Mouse (Mus musculus): ENCODE measurements around the gene Fam216a. TPM values are rescaled to one million over a fixed set of nuclear protein-coding genes. Genes with fewer than 3 reads are reported as not detected.

Fam216a gene
- polyA plus RNA-seq, 1 experiment = 7.4 TPM

DNA sequence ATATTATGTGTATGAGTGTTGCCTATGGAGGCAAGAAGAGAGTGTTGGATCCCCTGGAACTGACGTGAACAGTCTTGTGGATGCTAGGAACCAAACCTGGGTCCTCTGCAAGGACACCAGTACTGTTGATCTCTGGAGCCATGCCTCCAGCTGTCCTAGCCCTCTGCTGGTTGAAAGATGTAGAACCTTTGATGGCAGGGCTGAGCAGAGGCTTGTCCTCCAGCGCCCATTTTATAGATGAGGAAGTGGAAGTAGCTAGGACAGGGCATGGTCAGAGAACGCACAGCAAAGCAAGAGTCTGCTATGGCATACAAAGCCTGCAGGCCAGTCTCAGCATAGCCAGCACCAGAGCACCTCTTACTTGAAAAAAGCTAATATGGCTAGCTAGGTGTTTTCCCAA, 54.1 kb downstream of the Fam216a start:
- 25% methylated on average over 3 of the region's 3 CpGs for WGBS
- DNase-seq (ENCODE audit: low read depth in 1 of 2, low spot score in 2 of 2) = peak; percentile 72 to 75

DNA sequence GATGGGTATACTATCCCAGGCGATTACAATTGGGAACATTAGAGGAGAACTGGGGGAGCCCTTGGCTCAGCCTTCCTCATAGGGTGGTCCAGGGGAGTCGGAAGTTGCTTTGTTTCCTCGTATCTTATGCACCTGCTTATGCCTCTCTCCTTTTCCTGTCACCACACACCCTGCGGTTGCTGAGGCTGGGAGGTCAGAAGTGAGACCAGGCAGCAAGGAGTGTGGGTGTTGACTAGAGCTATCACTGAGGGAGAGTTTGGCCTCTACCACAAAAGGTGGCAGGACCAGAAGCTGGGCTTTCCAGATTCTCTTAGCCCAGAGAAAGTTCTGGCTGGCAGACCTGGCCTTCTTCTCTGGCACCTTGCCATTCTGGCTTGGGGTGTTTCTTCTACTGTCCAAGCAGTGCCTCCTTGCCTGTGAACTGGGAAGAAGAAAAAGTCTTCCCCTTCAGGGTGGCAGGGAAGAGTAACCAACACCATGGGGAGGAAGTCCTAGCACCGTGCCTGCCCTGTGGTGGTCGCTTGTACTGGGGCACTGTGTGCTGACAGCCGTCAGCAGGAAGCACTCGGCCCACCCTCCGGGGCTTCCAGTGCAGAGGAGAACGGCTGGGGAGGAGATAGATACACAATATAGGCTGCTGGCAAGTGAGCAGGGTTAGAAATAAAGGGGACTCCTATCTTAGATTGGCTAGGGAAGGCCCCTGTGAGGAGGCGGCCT, 54.7 kb downstream of the Fam216a start:
- DNase-seq (ENCODE audit: low read depth in 1 of 2, low spot score in 2 of 2) = peak in 1 of 2 experiments; percentile 18
- peak overlapping the region; percentile 46 for H3K27ac ChIP-seq (ENCODE audit: insufficient read depth, low read length)
- TF ChIP-seq CTCF (IDR thresholded peaks at IDR 0.05; ENCODE audit: extremely low read depth, insufficient read depth, insufficient read length, insufficient replicate concordance) (no peak), POLR2A (IDR thresholded peaks at IDR 0.05; ENCODE audit: low read depth, low read length) (no peak)
- H3K4me1 ChIP-seq (ENCODE audit: control insufficient read depth, insufficient read depth, insufficient read length) = peaks cover 28% of the 10 kb centered on the region; the same call in 1 of the 2 replicates
- peaks cover 28% of the 10 kb centered on the region for H3K36me3 ChIP-seq (ENCODE audit: control insufficient read depth, insufficient read depth, low read length)
- no peak overlapping the region for H3K4me3 ChIP-seq (ENCODE audit: extremely low read depth, insufficient read depth, insufficient read length)
- WGBS = 31% methylated on average over 11 of the region's 11 CpGs
- no peaks in the 10 kb centered on the region for H3K27me3 ChIP-seq (ENCODE audit: control insufficient read depth, insufficient read depth, low read length)

More for the DNA sequence above, 54.1 kb downstream of the Fam216a start:
- Histone ChIP-seq H3K27ac (ENCODE audit: insufficient read depth, low read length) (no peak overlapping the region), H3K36me3 (ENCODE audit: control insufficient read depth, insufficient read depth, low read length) (peaks cover 31% of the 10 kb centered on the region), H3K4me1 (ENCODE audit: control insufficient read depth, insufficient read depth, insufficient read length) (peaks cover 28% of the 10 kb centered on the region; the same call in 1 of the 2 replicates), H3K27me3 (ENCODE audit: control insufficient read depth, insufficient read depth, low read length) (no peaks in the 10 kb centered on the region), H3K4me3 (ENCODE audit: extremely low read depth, insufficient read depth, insufficient read length) (no peak overlapping the region)
- TF ChIP-seq POLR2A (IDR thresholded peaks at IDR 0.05; ENCODE audit: low read depth, low read length) = no peak
- TF ChIP-seq CTCF (IDR thresholded peaks at IDR 0.05; ENCODE audit: extremely low read depth, insufficient read depth, insufficient read length, insufficient replicate concordance) = peak; percentile 54; the same call in 1 of the 2 replicates

DNA sequence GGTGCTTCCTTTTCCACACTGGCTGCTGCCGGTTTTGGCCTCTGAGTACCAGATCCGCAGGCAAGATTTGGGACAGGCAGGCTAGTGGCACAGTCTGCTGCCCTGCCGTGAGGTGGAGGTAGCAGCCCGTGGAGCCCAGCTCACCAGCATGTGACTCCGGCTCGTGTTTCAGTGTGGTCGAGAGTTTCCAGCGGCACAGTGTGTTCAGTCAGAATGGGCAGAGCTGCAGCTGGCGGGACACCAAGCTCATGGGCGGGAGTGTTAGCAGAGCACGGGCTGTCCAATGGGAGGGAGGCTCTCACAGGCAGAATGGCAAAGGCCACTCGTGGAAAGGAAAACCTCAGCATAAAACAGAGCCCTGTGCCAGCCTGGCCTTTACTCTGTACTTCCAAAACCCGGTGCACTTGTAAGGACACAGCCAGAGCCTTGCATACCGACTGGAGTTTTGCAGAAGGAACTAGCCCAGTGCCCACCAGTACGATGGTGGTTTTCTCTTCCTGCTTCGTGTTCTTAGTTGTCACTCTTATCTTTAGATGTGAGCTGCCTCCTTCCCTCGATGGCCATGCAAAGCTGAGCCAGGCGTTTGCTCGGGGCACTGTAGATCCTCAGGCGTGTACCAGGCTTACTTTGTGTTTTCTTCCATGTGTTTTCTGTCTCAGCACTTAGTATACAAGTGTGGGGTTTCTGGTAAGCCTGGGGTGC, 57.0 kb downstream of the Fam216a start:
- TF ChIP-seq POLR2A (IDR thresholded peaks at IDR 0.05; ENCODE audit: low read depth, low read length) = no peak
- no peak for TF ChIP-seq CTCF (IDR thresholded peaks at IDR 0.05; ENCODE audit: extremely low read depth, insufficient read depth, insufficient read length, insufficient replicate concordance)
- Histone ChIP-seq H3K27me3 (ENCODE audit: control insufficient read depth, insufficient read depth, low read length) (no peaks in the 10 kb centered on the region), H3K27ac (ENCODE audit: insufficient read depth, low read length) (peak overlapping the region; percentile 49), H3K4me1 (ENCODE audit: control insufficient read depth, insufficient read depth, insufficient read length) (peaks cover 41% of the 10 kb centered on the region; the same call in 1 of the 2 replicates), H3K36me3 (ENCODE audit: control insufficient read depth, insufficient read depth, low read length) (peaks cover 15% of the 10 kb centered on the region), H3K4me3 (ENCODE audit: extremely low read depth, insufficient read depth, insufficient read length) (no peak overlapping the region)
- DNase-seq (ENCODE audit: low read depth in 1 of 2, low spot score in 2 of 2) = peak; percentile 59 to 64
- WGBS = 4% methylated on average over 20 of the region's 20 CpGs

Other genes with a start within 250 kb of the Fam216a start
- gene Ccdc63, start 231.5 kb downstream of the Fam216a start, polyA plus RNA-seq (2012; rRNA removed) = 0.12 and 0.16 TPM in 2 replicates
- gene Ppp1cc, start 214.1 kb downstream of the Fam216a start, polyA plus RNA-seq (2012; rRNA removed) = 73.9 and 90.0 TPM in 2 replicates
- gene Hvcn1, start 165.6 kb downstream of the Fam216a start, polyA plus RNA-seq (2012; rRNA removed) = 174 and 200 TPM in 2 replicates
- 22.1 and 25.3 TPM in 2 replicates for gene Tctn1, start 107.9 kb downstream of the Fam216a start, polyA plus RNA-seq (2012; rRNA removed)
- gene Pptc7, start 88.0 kb downstream of the Fam216a start, polyA plus RNA-seq (2012; rRNA removed) = 18.8 and 24.5 TPM in 2 replicates
- gene Rad9b, start 18.1 kb downstream of the Fam216a start, polyA plus RNA-seq (2012; rRNA removed) = 3.8 and 4.5 TPM in 2 replicates
- 19.5 and 21.9 TPM in 2 replicates for gene Vps29, start 18.0 kb downstream of the Fam216a start, polyA plus RNA-seq (2012; rRNA removed)
- 55.5 and 75.5 TPM in 2 replicates for gene Gpn3, start 488 bp downstream of the Fam216a start, polyA plus RNA-seq (2012; rRNA removed)
- gene Arpc3, start 19.5 kb upstream of the Fam216a start, polyA plus RNA-seq (2012; rRNA removed) = 134 and 154 TPM in 2 replicates
- 18.0 and 21.2 TPM in 2 replicates for gene Anapc7, start 49.3 kb upstream of the Fam216a start, polyA plus RNA-seq (2012; rRNA removed)
- gene Atp2a2, start 129.9 kb upstream of the Fam216a start, polyA plus RNA-seq (2012; rRNA removed) = 23.7 and 31.5 TPM in 2 replicates
- 0.22 and 0.34 TPM in 2 replicates for gene Ift81, start 242.2 kb upstream of the Fam216a start, polyA plus RNA-seq (2012; rRNA removed)

All from spleen, adult 2 months (tissue).